Mouse (Mus musculus) lung, embryonic 16.5 days (tissue): ENCODE measurements around the gene Cpne9. TPM values are rescaled to one million over a fixed set of nuclear protein-coding genes. Genes with fewer than 3 reads are reported as not detected.

Experiments
- ATAC-seq: fragments of 200-750 bp; cut with Nextera tagmentation; 2 replicates; pipeline ENCODE4 v1.8.0; 2017; ENCODE audit warnings: low read depth, mild to moderate bottlenecking, moderate library complexity
- H3K27ac ChIP-seq: fragments of 300-500 bp; sonication (generic); 2 replicates; pipeline ENCODE4 v1.5.1; 2014; ENCODE audit warnings: mild to moderate bottlenecking, control low read depth, low read length
- H3K27me3 ChIP-seq: fragments of 300-500 bp; sonication (generic); 2 replicates; pipeline ENCODE4 v1.6.1; 2014; ENCODE audit warnings: low read depth, low read length, mixed read lengths; ENCODE audit not compliant: control insufficient read depth, insufficient read depth
- H3K36me3 ChIP-seq: fragments of 300-500 bp; sonication (generic); 2 replicates; pipeline ENCODE4 v1.6.1; 2014; ENCODE audit warnings: low read length; ENCODE audit not compliant: control insufficient read depth, insufficient read depth
- H3K4me1 ChIP-seq: fragments of 300-500 bp; sonication (generic); replicated peaks from 2 replicates; pipeline ENCODE4 v1.6.1; 2014; ENCODE audit warnings: low read length, mixed read lengths; ENCODE audit not compliant: control insufficient read depth, insufficient read depth
- H3K4me2 ChIP-seq: fragments of 300-500 bp; sonication (generic); 2 replicates; pipeline ENCODE4 v1.6.1; 2014; ENCODE audit warnings: low read depth, low read length, control low read depth
- H3K4me3 ChIP-seq: fragments of 300-500 bp; sonication (generic); 2 replicates; pipeline ENCODE4 v1.5.1; 2014; ENCODE audit warnings: mild to moderate bottlenecking, low read length, control low read depth
- H3K9ac ChIP-seq: fragments of 300-500 bp; sonication (generic); 2 replicates; pipeline ENCODE4 v1.6.1; 2014; ENCODE audit warnings: low read length, control low read depth
- H3K9me3 ChIP-seq: fragments of 300-500 bp; sonication (generic); 2 replicates; pipeline ENCODE4 v1.6.1; 2016; ENCODE audit warnings: low read length; ENCODE audit not compliant: control insufficient read depth
- WGBS: fragments of 180-500 bp; shearing (Covaris S2); extraction: QIAGEN DNeasy Blood & Tissue Kit; methylation state at CpG from one replicate; pipeline ENCODE4 v1.1.7; 2014; 5-methylcytosine and 5-hydroxymethylcytosine counted together
- polyA plus RNA-seq: library from polyadenylated mRNA; unstranded; fragments of >200 nt; fragmentation: Nextera tagmentation; extraction: Ambion mirVana; gene quantifications from 2 replicates; pipeline ENCODE4 v1.2.1, GENCODE M21; 2015

Gene Cpne9
- polyA plus RNA-seq, 1 experiment from 2014 or later = 0.10 TPM

GRCm38 (mm10) chr6:113344321-113344720, 62.2 kb downstream of the Cpne9 start:
- peak; percentile 76 for ATAC-seq
- H3K9me3 ChIP-seq = no peaks in the 10 kb centered on the region
- 12% methylated on average over 2 of the region's 2 CpGs for WGBS

GRCm38 (mm10) chr6:113346897-113347296, 64.8 kb downstream of the Cpne9 start:
- Histone ChIP-seq H3K4me2 (no peak overlapping the region), H3K27me3 (no peaks in the 10 kb centered on the region), H3K4me3 (no peak overlapping the region), H3K9ac (no peak overlapping the region), H3K27ac (no peak overlapping the region), H3K9me3 (no peaks in the 10 kb centered on the region), H3K4me1 (peaks cover 24% of the 10 kb centered on the region), H3K36me3 (no peaks in the 10 kb centered on the region)
- ATAC-seq = no peak
- WGBS = 65% methylated on average over 4 of the region's 4 CpGs

More at GRCm38 (mm10) chr6:113344321-113344720, 62.2 kb downstream of the Cpne9 start:
- peak overlapping the region; percentile 66 for H3K27ac ChIP-seq
- H3K4me3 ChIP-seq = no peak overlapping the region
- H3K4me1 ChIP-seq = peaks cover 27% of the 10 kb centered on the region
- H3K36me3 ChIP-seq = no peaks in the 10 kb centered on the region; the same call in 1 of the 2 replicates
- H3K4me2 ChIP-seq = peak overlapping the region; percentile 85
- peak overlapping the region; percentile 97 for H3K9ac ChIP-seq
- no peaks in the 10 kb centered on the region for H3K27me3 ChIP-seq

GRCm38 (mm10) chr6:113350538-113350937, 68.4 kb downstream of the Cpne9 start:
- Histone ChIP-seq H3K27me3 (no peaks in the 10 kb centered on the region), H3K9me3 (no peaks in the 10 kb centered on the region), H3K4me3 (no peak overlapping the region), H3K4me1 (no peaks in the 10 kb centered on the region), H3K9ac (no peak overlapping the region), H3K4me2 (no peak overlapping the region), H3K27ac (no peak overlapping the region), H3K36me3 (no peaks in the 10 kb centered on the region)
- ATAC-seq = no peak

DNA sequence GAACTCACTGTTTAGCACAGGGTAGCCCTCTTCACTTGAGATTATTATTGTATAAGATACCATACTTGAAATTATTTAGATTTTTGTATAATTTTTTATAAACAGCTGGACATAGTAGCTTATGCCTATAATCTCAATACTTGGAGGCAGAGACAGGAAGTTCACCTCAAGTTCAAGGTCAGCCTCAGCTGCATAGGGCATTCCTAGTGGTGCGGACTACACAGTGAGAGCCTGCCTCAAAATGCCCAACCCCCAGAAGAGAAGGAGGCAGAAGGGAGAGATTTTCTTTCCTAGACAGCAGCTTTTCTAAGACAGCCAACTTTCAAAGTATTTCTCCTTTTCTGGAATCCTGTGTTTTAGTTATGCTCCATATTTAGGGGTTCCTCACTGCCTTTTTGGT, 69.1 kb downstream of the Cpne9 start:
- Histone ChIP-seq H3K4me2 (no peak overlapping the region), H3K9me3 (no peaks in the 10 kb centered on the region)
- ATAC-seq = no peak

GRCm38 (mm10) chr6:113351653-113352052, 69.5 kb downstream of the Cpne9 start:
- no peak for ATAC-seq
- no peaks in the 10 kb centered on the region for H3K36me3 ChIP-seq
- no peak overlapping the region for H3K4me3 ChIP-seq
- H3K27ac ChIP-seq = no peak overlapping the region
- H3K9ac ChIP-seq = no peak overlapping the region
- H3K27me3 ChIP-seq = no peaks in the 10 kb centered on the region
- H3K9me3 ChIP-seq = no peaks in the 10 kb centered on the region
- no peak overlapping the region for H3K4me2 ChIP-seq
- 46% methylated on average over 10 of the region's 10 CpGs for WGBS
- H3K4me1 ChIP-seq = no peaks in the 10 kb centered on the region

More for the DNA sequence above, 69.1 kb downstream of the Cpne9 start:
- no peak overlapping the region for H3K9ac ChIP-seq
- 68% methylated on average over 1 of the region's 1 CpGs for WGBS
- no peak overlapping the region for H3K27ac ChIP-seq
- no peaks in the 10 kb centered on the region for H3K27me3 ChIP-seq
- H3K4me3 ChIP-seq = no peak overlapping the region
- H3K36me3 ChIP-seq = no peaks in the 10 kb centered on the region
- no peaks in the 10 kb centered on the region for H3K4me1 ChIP-seq

DNA sequence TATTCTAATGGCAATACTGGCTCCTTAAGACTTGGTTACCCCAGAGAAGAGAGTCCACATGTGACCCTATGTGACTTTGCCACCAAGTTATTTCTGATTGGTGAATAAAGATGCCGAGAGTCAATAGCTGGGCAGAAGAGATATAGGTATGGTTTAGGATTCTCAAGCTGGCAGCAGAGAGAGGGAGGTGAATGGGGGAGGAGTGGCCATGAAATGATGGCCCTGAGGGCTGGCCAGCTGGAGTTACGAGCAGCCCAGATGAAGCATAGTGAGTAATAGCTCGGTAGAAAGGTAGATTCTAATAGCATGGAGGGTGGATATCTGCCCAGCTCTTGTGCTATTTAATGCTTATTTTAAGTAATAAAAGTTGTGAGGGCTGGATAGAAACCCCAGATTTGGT, 70.7 kb downstream of the Cpne9 start:
- H3K36me3 ChIP-seq = no peaks in the 10 kb centered on the region
- H3K9ac ChIP-seq = no peak overlapping the region
- no peak overlapping the region for H3K4me3 ChIP-seq
- H3K27ac ChIP-seq = no peak overlapping the region
- H3K27me3 ChIP-seq = no peaks in the 10 kb centered on the region
- no peak for ATAC-seq
- no peak overlapping the region for H3K4me2 ChIP-seq
- no peaks in the 10 kb centered on the region for H3K9me3 ChIP-seq
- WGBS = 63% methylated on average over 3 of the region's 3 CpGs
- H3K4me1 ChIP-seq = no peaks in the 10 kb centered on the region

DNA sequence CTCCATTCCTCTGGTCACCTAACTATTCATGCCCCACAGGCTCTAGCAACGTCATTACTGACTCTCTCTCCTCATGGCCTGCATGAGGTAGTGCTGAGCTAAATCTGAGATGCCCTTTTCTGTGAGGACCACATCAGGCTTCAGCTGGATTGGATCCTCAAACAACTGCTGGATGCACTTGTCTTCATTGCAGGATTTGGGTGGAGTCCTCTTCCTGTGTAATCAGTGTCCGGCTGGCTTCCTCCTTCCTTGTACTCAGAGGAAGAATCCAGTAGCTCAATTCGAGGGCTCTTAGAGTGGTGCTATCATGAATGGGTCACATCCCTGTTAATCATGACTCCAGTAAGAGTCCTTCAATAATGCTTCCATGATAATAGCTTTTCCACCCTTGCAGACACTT, 71.6 kb downstream of the Cpne9 start:
- Histone ChIP-seq H3K9me3 (no peaks in the 10 kb centered on the region), H3K4me1 (no peaks in the 10 kb centered on the region), H3K36me3 (no peaks in the 10 kb centered on the region), H3K27me3 (no peaks in the 10 kb centered on the region), H3K4me2 (no peak overlapping the region), H3K27ac (no peak overlapping the region), H3K4me3 (no peak overlapping the region), H3K9ac (no peak overlapping the region)
- 60% methylated on average over 3 of the region's 3 CpGs for WGBS
- ATAC-seq = no peak

Other genes starting within 250 kb of the Cpne9 start
- gene Thumpd3, start 236.1 kb upstream of the Cpne9 start, polyA plus RNA-seq = 43.7 TPM in 2 replicates
- gene Setd5, start 204.9 kb upstream of the Cpne9 start, polyA plus RNA-seq = 72.1 and 75.6 TPM in 2 replicates
- 0.54 and 0.89 TPM in 2 replicates for gene Lhfpl4, start 86.9 kb upstream of the Cpne9 start, polyA plus RNA-seq
- 35.4 and 36.5 TPM in 2 replicates for gene Mtmr14, start 44.5 kb upstream of the Cpne9 start, polyA plus RNA-seq
- 16.6 and 19.1 TPM in 2 replicates for gene Brpf1, start 24.8 kb downstream of the Cpne9 start, polyA plus RNA-seq
- gene Ogg1, start 44.7 kb downstream of the Cpne9 start, polyA plus RNA-seq = 16.1 and 17.6 TPM in 2 replicates
- gene Camk1, start 61.7 kb downstream of the Cpne9 start, polyA plus RNA-seq = 105 and 109 TPM in 2 replicates
- 52.6 and 54.3 TPM in 2 replicates for gene Tada3, start 95.6 kb downstream of the Cpne9 start, polyA plus RNA-seq
- 384 and 398 TPM in 2 replicates for gene Arpc4, start 95.8 kb downstream of the Cpne9 start, polyA plus RNA-seq
- 4.8 and 7.3 TPM in 2 replicates for gene Ttll3, start 107.0 kb downstream of the Cpne9 start, polyA plus RNA-seq
- 18.0 and 21.5 TPM in 2 replicates for gene Rpusd3, start 137.0 kb downstream of the Cpne9 start, polyA plus RNA-seq
- 0.49 TPM in 1 of 2 replicates, not detected in the other for gene Cidec, start 153.5 kb downstream of the Cpne9 start, polyA plus RNA-seq
- gene Jagn1, start 160.3 kb downstream of the Cpne9 start, polyA plus RNA-seq = 72.7 and 74.0 TPM in 2 replicates
- gene Il17re, start 176.2 kb downstream of the Cpne9 start, polyA plus RNA-seq = 25.8 and 28.2 TPM in 2 replicates
- 26.7 and 28.3 TPM in 2 replicates for gene Il17rc, start 189.1 kb downstream of the Cpne9 start, polyA plus RNA-seq
- 32.5 and 37.7 TPM in 2 replicates for gene Creld1, start 201.0 kb downstream of the Cpne9 start, polyA plus RNA-seq
- 0.11 and 0.19 TPM in 2 replicates for gene Prrt3, start 219.6 kb downstream of the Cpne9 start, polyA plus RNA-seq
- 108 and 110 TPM in 2 replicates for gene Emc3, start 249.3 kb downstream of the Cpne9 start, polyA plus RNA-seq
- 12.9 and 13.0 TPM in 2 replicates for gene Fancd2, start 249.4 kb downstream of the Cpne9 start, polyA plus RNA-seq